8 mouse cellular contexts compared by ENCODE assay signal in genomic region chr12:56344771-56345314, GRCm38 (mm10). TPM values are rescaled to one million over a fixed set of nuclear protein-coding genes. Genes with fewer than 3 reads are reported as not detected.
DNase-seq lines count a peak whose midpoint lies in the region; ATAC-seq lines count a peak whose summit lies in the region.

No protein-coding gene starts in this region.

- H3K27me3 ChIP-seq in forebrain, embryonic 10.5 days (ENCODE audit: poor library complexity, severe bottlenecking) = no peaks in the 10 kb centered on the region
- no peaks in the 10 kb centered on the region for H3K27me3 ChIP-seq in liver, embryonic 13.5 days

- DNase-seq in cerebellum, adult 9-10 months = peak; percentile 7
- no peak for DNase-seq in cerebellum, adult 18-20 months
- peak; percentile 24 for DNase-seq in 416B (ENCODE audit: low read depth)
- DNase-seq in forebrain, embryonic 10.5 days (ENCODE audit: extremely low spot score, low spot score) = no peak
- DNase-seq in liver, embryonic 13.5 days = no peak
- no peak for DNase-seq in frontal cortex, postnatal 14 days (ENCODE audit: low spot score in 2 of 2)
- DNase-seq in adrenal gland, adult 2 months = no peak

- peak overlapping the region; percentile 94 for H3K27ac ChIP-seq in forebrain, embryonic 10.5 days
- H3K27ac ChIP-seq in liver, embryonic 13.5 days = no peak overlapping the region

- H3K4me2 ChIP-seq in liver, embryonic 13.5 days = peak overlapping the region; percentile 66

- peak overlapping the region; percentile 86 for H3K9ac ChIP-seq in liver, embryonic 13.5 days

- no peaks in the 10 kb centered on the region for H3K9me3 ChIP-seq in forebrain, embryonic 10.5 days
- H3K9me3 ChIP-seq in liver, embryonic 13.5 days (replicated peaks) = no peaks in the 10 kb centered on the region

- no peaks in the 10 kb centered on the region for H3K36me3 ChIP-seq in forebrain, embryonic 10.5 days (replicated peaks)
- no peaks in the 10 kb centered on the region for H3K36me3 ChIP-seq in liver, embryonic 13.5 days

- 0 out of 2 replicates have a peak, but pooled peaks have one; percentile 7 for ATAC-seq in liver, embryonic 13.5 days (ENCODE audit: low read depth)
- ATAC-seq in granulocyte monocyte progenitor cell, adult 5-6 weeks (replicated peaks; ENCODE audit: poor library complexity, severe bottlenecking) = no peak

- H3K4me1 ChIP-seq in forebrain, embryonic 10.5 days = peaks cover 14% of the 10 kb centered on the region
- H3K4me1 ChIP-seq in liver, embryonic 13.5 days (replicated peaks) = 0 out of 2 replicates have a peak, but pooled peaks cover 3% of the 10 kb centered on the region

- 10% methylated on average over 5 of the region's 5 CpGs for WGBS in forebrain, embryonic 10.5 days
- WGBS in liver, embryonic 13.5 days (ENCODE audit: insufficient replicate concordance) = 4% methylated on average over 5 of the region's 5 CpGs

- H3K4me3 ChIP-seq in forebrain, embryonic 10.5 days = peak overlapping the region; percentile 95
- H3K4me3 ChIP-seq in liver, embryonic 13.5 days (replicated peaks) = peak overlapping the region; percentile 90

RNA-seq across cellular contexts. Expression of gene Mbip, which starts 0.9 kb away (rescaled TPM):
- 64.1 and 65.7 TPM in 2 replicates for polyA plus RNA-seq in forebrain, embryonic 10.5 days (2016; fragmentation: Nextera tagmentation; extraction: Ambion mirVana)
- 13.0 and 13.9 TPM in 2 replicates for polyA plus RNA-seq in liver, embryonic 13.5 days (2015; fragmentation: Nextera tagmentation; extraction: Ambion mirVana)
- 10.9 and 23.8 TPM in 2 replicates for total RNA-seq in granulocyte monocyte progenitor cell, adult 5-6 weeks (2014; fragmentation: Nextera tagmentation)
- 22.6 and 33.1 TPM in 2 replicates for total RNA-seq in granulocyte monocyte progenitor cell, adult 5-6 weeks (2017)
- total RNA-seq in adrenal gland, adult 2 months (2021) = 10 to 100 TPM; 10.1 to 14.0 TPM
- 2.1 TPM in 2 replicates for polyA plus RNA-seq in adrenal gland, adult 2 months (2012; rRNA removed)

Comparison
In these comparisons a context has a peak if more than half of its experiments do, and no peak if none do; other contexts are left out.
1. DNase-seq: peak in cerebellum, adult 9-10 months (single experiment) and 416B (single experiment); none in cerebellum, adult 18-20 months (0 of 2), forebrain, embryonic 10.5 days (single experiment), liver, embryonic 13.5 days (single experiment), frontal cortex, postnatal 14 days (0 of 2) and adrenal gland, adult 2 months (single experiment).